Mouse (Mus musculus) liver, adult 2 months (tissue): ENCODE results near the gene St8sia1. TPM values are rescaled to one million over a fixed set of nuclear protein-coding genes. Genes with fewer than 3 reads are reported as not detected.

Experiments
- DNase-seq: peaks from one replicate; pipeline ENCODE4 v3.0.0-alpha.2; 2011; ENCODE audit warnings: low read depth, low spot score; ENCODE audit errors: extremely low read depth
- H3K27ac ChIP-seq: fragments of 200-500 bp; replicated peaks from 2 replicates; pipeline ENCODE4 v1.5.1; 2012; ENCODE audit warnings: low read depth, mild to moderate bottlenecking, control low read depth, inconsistent platforms, low read length; ENCODE audit not compliant: insufficient read depth
- H3K27me3 ChIP-seq: fragments of 200-500 bp; 2 replicates; pipeline ENCODE4 v1.6.1; 2012; ENCODE audit warnings: mild to moderate bottlenecking, moderate library complexity, low read length, inconsistent platforms; ENCODE audit not compliant: control insufficient read depth, insufficient read depth
- H3K36me3 ChIP-seq: fragments of 200-500 bp; 2 replicates; pipeline ENCODE4 v1.6.1; 2012; ENCODE audit warnings: low read length, inconsistent platforms; ENCODE audit not compliant: control insufficient read depth, insufficient read depth
- H3K4me1 ChIP-seq: fragments of 200-500 bp; 2 replicates; pipeline ENCODE4 v1.6.1; 2011; ENCODE audit warnings: low read length; ENCODE audit not compliant: control insufficient read depth, insufficient read depth
- H3K4me3 ChIP-seq: fragments of 200-500 bp; 2 replicates; pipeline ENCODE4 v1.5.1; 2011; ENCODE audit warnings: low read depth, mild to moderate bottlenecking, control low read depth, low read length, moderate library complexity; ENCODE audit not compliant: insufficient read depth
- H3K79me2 ChIP-seq: fragments of 200-500 bp; 2 replicates; pipeline ENCODE4 v1.6.1; 2012; ENCODE audit warnings: inconsistent platforms, mild to moderate bottlenecking, low read length, moderate library complexity; ENCODE audit not compliant: control insufficient read depth, insufficient read depth
- H3K9ac ChIP-seq: fragments of 200-500 bp; 2 replicates; pipeline ENCODE4 v1.6.1; 2012; ENCODE audit warnings: low read depth, mild to moderate bottlenecking, control low read depth, inconsistent platforms, low read length
- CTCF ChIP-seq: fragments of 200-500 bp; IDR thresholded peaks from 2 replicates; pipeline ENCODE4 v1.5.1; 2011; ENCODE audit warnings: low read depth, low read length, control low read depth
- POLR2A ChIP-seq: fragments of 200-500 bp; IDR thresholded peaks from 2 replicates; pipeline ENCODE4 v1.6.1; 2011; ENCODE audit warnings: low read length, control low read depth; ENCODE audit not compliant: insufficient read depth; ENCODE audit errors: extremely low read depth
- WGBS: fragments of 180-500 bp; shearing (Covaris S2); methylation state at CpG from one replicate; pipeline ENCODE4 v1.1.7; 2018; 5-methylcytosine and 5-hydroxymethylcytosine counted together
- polyA plus RNA-seq: library from polyadenylated mRNA; depleted of rRNA; stranded (reverse); fragments of >200 nt; gene quantifications from 2 replicates; pipeline ENCODE4 v1.2.3, GENCODE M21; 2012
- total RNA-seq: library from RNA; depleted of rRNA; stranded (reverse); fragments of >200 nt; gene quantifications from 2 replicates; pipeline ENCODE4 v1.2.3, GENCODE M21; 2014

The St8sia1 gene
- total and polyA plus RNA-seq, 2 experiments, result under 0.01 to 0.01 TPM

DNA sequence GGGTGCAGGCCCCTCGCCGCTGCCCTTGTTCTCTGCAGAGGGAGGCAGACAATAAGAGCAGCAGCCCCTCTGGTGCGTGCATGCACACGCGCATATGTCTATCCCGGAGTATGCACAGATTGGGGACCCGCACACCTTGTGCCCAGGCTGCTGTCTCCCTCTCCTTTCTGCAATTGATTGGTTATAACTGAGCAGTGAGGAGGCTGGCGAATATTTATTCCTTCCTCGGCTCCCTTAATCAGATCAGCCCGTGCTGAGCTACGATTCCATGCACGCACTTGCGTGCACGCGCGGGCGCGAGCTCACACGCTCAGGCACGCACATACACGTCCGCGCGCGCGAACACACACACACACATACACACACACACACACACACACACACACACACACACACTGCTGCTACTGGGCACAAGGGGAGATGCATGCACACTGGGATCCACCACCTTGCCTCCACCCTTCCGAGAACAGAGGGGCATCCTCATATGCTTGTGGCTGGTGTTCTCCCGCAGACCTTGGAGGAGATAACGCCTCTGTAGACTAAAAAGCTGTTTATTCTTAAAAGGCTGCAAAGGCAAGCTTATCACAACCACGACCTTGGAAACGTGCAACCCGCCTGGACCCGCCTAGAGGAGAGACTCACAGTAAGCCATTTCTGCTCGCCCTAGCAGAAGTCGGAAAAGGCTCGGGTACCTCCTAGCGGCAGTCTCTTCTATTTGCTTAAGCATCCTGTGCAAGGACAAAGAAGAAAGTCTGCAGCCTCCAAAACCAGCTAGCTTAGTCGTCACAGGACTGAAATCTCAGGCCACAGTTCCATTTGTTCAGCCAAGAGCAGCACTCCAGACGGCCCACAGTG, 506 bp upstream of the St8sia1 start:
- 2% methylated on average over 39 of the region's 39 CpGs for WGBS
- Histone ChIP-seq H3K4me1 (peaks cover 4% of the 10 kb centered on the region), H3K27me3 (peaks cover 14% of the 10 kb centered on the region; the same call in 1 of the 2 replicates), H3K4me3 (peak overlapping the region; percentile 27; the same call in 1 of the 2 replicates), H3K79me2 (no peaks in the 10 kb centered on the region), H3K9ac (no peak overlapping the region), H3K36me3 (no peaks in the 10 kb centered on the region), H3K27ac (no peak overlapping the region)
- peak; percentile 53 for DNase-seq
- peak; percentile 65 for TF ChIP-seq CTCF
- TF ChIP-seq POLR2A, result no peak

DNA sequence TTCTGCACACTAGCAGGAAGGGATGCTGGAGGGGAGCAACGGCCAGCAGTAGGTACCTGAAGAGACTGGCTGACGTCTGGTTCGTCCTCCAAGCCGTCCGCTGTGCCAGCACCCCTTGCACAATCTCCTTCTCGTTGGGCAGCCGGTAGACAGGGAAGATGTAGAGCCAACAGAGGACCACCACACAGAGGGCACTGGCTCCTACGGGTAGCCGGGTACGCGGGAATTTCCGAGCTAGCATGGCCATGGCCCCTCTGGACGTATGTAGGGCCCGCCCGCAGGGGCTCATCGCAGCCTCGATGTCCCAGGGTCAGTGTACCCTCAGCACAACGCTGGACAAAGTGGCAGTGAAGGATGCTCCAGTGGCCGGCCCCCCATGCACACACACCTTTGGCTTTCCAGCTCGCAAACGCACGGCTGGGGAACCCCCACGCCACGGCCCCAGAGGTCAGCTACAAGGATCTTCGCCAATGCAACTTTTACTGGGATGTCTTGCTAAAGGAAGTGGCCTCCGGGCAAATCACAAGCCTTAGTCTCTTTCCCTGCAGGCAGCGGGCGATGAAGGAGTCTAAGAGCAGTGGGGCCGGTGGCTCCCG, 674 bp downstream of the St8sia1 start:
- TF ChIP-seq CTCF (no peak), POLR2A (no peak)
- Histone ChIP-seq H3K27ac (no peak overlapping the region), H3K9ac (no peak overlapping the region), H3K79me2 (no peaks in the 10 kb centered on the region), H3K4me1 (peaks cover 4% of the 10 kb centered on the region), H3K36me3 (no peaks in the 10 kb centered on the region), H3K4me3 (no peak overlapping the region), H3K27me3 (peaks cover 14% of the 10 kb centered on the region; the same call in 1 of the 2 replicates)
- WGBS, result 29% methylated on average over 30 of the region's 30 CpGs
- DNase-seq, result no peak

DNA sequence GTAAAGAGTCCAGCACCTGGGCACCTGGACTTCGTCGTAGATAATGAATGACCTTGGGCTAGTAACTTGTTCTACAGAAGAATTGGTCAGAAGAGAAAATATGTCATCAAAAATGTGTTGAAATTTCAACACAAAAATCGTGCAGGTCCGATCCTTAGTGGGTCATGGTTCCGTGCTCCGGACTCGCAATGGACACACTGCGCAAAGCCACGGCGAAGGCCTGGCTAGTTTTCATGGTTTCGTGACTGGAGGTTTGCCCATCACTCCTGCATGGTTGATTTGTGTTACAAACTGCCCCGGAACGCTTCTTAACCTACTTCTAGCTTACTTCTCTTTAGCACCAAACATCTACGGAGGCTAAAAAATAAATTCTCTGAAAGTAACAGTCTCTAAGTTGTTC, 1.4 kb downstream of the St8sia1 start:
- 92% methylated on average over 14 of the region's 14 CpGs for WGBS
- peaks cover 14% of the 10 kb centered on the region; the same call in 1 of the 2 replicates for H3K27me3 ChIP-seq
- no peak overlapping the region for H3K9ac ChIP-seq
- TF ChIP-seq POLR2A (no peak), CTCF (no peak)
- H3K4me3 ChIP-seq, result no peak overlapping the region
- DNase-seq, result no peak
- no peak overlapping the region for H3K27ac ChIP-seq
- no peaks in the 10 kb centered on the region for H3K36me3 ChIP-seq
- no peaks in the 10 kb centered on the region for H3K79me2 ChIP-seq
- peaks cover 4% of the 10 kb centered on the region for H3K4me1 ChIP-seq

DNA sequence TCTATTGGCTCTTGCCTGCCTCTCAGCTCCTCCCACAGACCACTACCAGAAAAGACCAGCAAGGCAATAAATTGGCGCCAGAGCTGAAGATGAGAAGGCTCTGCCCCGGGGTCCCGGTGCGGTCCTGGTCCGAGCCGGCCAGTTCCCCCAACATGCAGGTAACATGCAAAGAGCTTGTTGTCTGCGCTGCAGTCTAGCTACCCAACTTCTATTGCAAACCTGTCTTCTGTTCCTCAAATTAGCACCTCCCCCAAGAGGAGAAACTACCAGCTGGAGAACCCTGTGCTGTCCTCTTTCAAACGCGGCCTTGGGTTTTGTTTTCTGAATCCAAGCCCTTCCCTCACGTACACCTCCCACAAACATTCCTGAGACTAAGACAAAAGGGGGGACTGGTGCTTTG, 1.8 kb downstream of the St8sia1 start:
- 77% methylated on average over 10 of the region's 10 CpGs for WGBS
- DNase-seq, result no peak
- Histone ChIP-seq H3K27ac (no peak overlapping the region), H3K9ac (no peak overlapping the region), H3K4me3 (no peak overlapping the region), H3K36me3 (no peaks in the 10 kb centered on the region), H3K79me2 (no peaks in the 10 kb centered on the region), H3K4me1 (peaks cover 4% of the 10 kb centered on the region), H3K27me3 (peaks cover 14% of the 10 kb centered on the region; the same call in 1 of the 2 replicates)
- TF ChIP-seq CTCF, result no peak
- TF ChIP-seq POLR2A, result no peak

DNA sequence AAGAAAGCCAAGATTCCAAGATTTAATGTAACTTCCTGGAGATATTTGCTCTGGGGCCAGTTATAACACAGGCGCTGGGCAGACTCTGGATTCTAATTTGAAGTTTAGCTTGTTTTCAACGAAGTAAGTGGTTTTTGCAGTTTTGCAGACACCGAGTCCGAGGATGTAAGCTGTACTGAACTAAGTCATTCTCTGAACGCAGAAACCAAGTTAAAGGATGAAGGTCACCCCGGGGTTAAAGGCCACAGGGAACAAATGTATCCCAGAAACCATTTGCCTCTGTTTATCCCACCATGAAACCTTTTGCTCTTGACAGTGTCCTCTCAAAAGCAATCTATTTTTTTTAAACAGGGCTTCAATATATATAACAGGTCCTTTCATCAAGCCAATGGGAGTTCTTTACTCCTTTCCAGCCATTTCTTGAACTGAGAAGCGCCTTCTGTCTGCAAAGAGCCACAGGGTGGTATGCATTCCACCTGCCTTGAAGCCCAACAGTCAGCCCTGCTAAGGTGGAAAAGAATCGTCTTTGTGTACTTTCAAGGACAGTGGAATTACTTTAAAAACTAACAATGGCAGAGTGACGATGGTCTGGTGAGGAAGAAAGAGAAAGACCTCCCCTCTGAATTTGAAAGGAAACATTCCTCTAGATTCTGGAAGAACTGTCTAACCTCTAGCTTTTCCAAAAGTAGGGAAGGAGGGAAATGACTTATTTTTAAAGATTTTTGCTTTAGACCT, 2.4 kb downstream of the St8sia1 start:
- H3K36me3 ChIP-seq, result no peaks in the 10 kb centered on the region
- peaks cover 14% of the 10 kb centered on the region; the same call in 1 of the 2 replicates for H3K27me3 ChIP-seq
- H3K4me1 ChIP-seq, result 0 out of 2 replicates have a peak, but pooled peaks cover 2% of the 10 kb centered on the region
- no peak overlapping the region for H3K27ac ChIP-seq
- WGBS, result 76% methylated on average over 9 of the region's 9 CpGs
- TF ChIP-seq POLR2A (no peak), CTCF (no peak)
- no peaks in the 10 kb centered on the region for H3K79me2 ChIP-seq
- H3K4me3 ChIP-seq, result no peak overlapping the region
- H3K9ac ChIP-seq, result no peak overlapping the region
- DNase-seq, result no peak
